In genomic region chr8:95346643-95347545, GRCm38 (mm10) we compare ENCODE assay signal across 8 mouse cellular contexts. TPM values are rescaled to one million over a fixed set of nuclear protein-coding genes. Genes with fewer than 3 reads are reported as not detected.
A peak's percentile ranks its signal among the peaks of the same experiment; 100 is the strongest.
DNase-seq lines count a peak whose midpoint lies in the region; ATAC-seq and TF ChIP-seq lines count a peak whose summit lies in the region.
"Had no signal": no experiment of that assay in that cellular context is flagged by ENCODE, and none has a peak within 500 bp of the region (broad histone marks: within the 10 kb centered on the region; RNA-seq: fewer than 3 reads in every experiment).

No protein-coding gene starts in this region.

- intact Hi-C loops in heart, postnatal 14 days (cut with DNase I), result loop anchor here (5.0 kb wide), 2 partner anchors 105 to 255 kb away; no protein-coding TSS in a partner anchor

- in situ Hi-C loops in ES-E14 (cut with MboI; ENCODE audit: low sequenced_read_pairs in 2 of 2, unreplicated experiment in 2 of 2), result no loop called here

- DNase-seq in ES-E14 (ENCODE audit: low read depth, low spot score), result no peak
- peak; percentile 36 for DNase-seq in adrenal gland, adult 8-10 months
- peak; percentile 74 to 82 for DNase-seq in heart, postnatal 14 days
- DNase-seq in kidney, postnatal 4 days, result peak; percentile 85 to 86
- peak; percentile 55 for DNase-seq in ovary, postnatal 36 days (ENCODE audit: low spot score)

- H3K27ac ChIP-seq in ES-E14 (ENCODE audit: insufficient read depth, low read depth, low read length, poor library complexity, severe bottlenecking), result no peak overlapping the region
- H3K27ac ChIP-seq in lung, embryonic 15.5 days, result no peak overlapping the region
- H3K27ac ChIP-seq: limb, embryonic 15.5 days had no signal

- H3K4me2 ChIP-seq in lung, embryonic 15.5 days, result no peak overlapping the region
- H3K4me2 ChIP-seq: limb, embryonic 15.5 days had no signal

- peak; percentile 55 for ATAC-seq in erythroid progenitor cell, adult 5-6 weeks (replicated peaks; ENCODE audit: low FRiP score, poor library complexity, severe bottlenecking)
- peak; percentile 40; the same call in 1 of the 2 replicates for ATAC-seq in lung, embryonic 15.5 days (ENCODE audit: borderline replicate concordance, extremely low read depth, low FRiP score, low TSS enrichment)

- H3K9me3 ChIP-seq in ES-E14 (ENCODE audit: control insufficient read depth, insufficient read depth, low read depth, low read length), result no peaks in the 10 kb centered on the region
- no peaks in the 10 kb centered on the region for H3K9me3 ChIP-seq in lung, embryonic 15.5 days
- H3K9me3 ChIP-seq: limb, embryonic 15.5 days had no signal

- no peak overlapping the region for H3K9ac ChIP-seq in ES-E14 (ENCODE audit: insufficient read depth, low read depth, low read length, poor library complexity, severe bottlenecking)
- no peak overlapping the region for H3K9ac ChIP-seq in lung, embryonic 15.5 days
- H3K9ac ChIP-seq: limb, embryonic 15.5 days had no signal

- peaks cover 9% of the 10 kb centered on the region; the same call in 1 of the 2 replicates for H3K27me3 ChIP-seq in lung, embryonic 15.5 days

- no peaks in the 10 kb centered on the region; a peak in 1 of 4 replicates for H3K4me1 ChIP-seq in ES-E14 (ENCODE audit: control insufficient read depth in 2 of 2, insufficient read depth in 2 of 2, low read length in 2 of 2, poor library complexity in 1 of 2)
- peaks cover 32% of the 10 kb centered on the region for H3K4me1 ChIP-seq in lung, embryonic 15.5 days

- H3K4me3 ChIP-seq in ES-E14 (ENCODE audit: insufficient read depth in 1 of 2, low read depth in 1 of 2, low read length in 2 of 2, poor library complexity in 1 of 2, severe bottlenecking in 1 of 2), result no peak overlapping the region
- no peak overlapping the region for H3K4me3 ChIP-seq in lung, embryonic 15.5 days
- H3K4me3 ChIP-seq: limb, embryonic 15.5 days had no signal

- WGBS in lung, embryonic 15.5 days, result 14% methylated on average over 8 of the region's 8 CpGs

- peaks cover 6% of the 10 kb centered on the region; the same call in 1 of the 2 replicates for H3K36me3 ChIP-seq in ES-E14 (ENCODE audit: control insufficient read depth, insufficient read depth, low read length, poor library complexity, severe bottlenecking)
- peaks cover 26% of the 10 kb centered on the region for H3K36me3 ChIP-seq in lung, embryonic 15.5 days

TF ChIP-seq in ES-E14, 5 proteins besides CTCF, POLR2A, EP300 and RAD21:
- TF ChIP-seq ZC3H11A (IDR thresholded peaks at IDR 0.05; ENCODE audit: borderline replicate concordance, low read depth, low read length) (peak; percentile 44; the same call in 1 of the 2 replicates), MAFK (IDR thresholded peaks at IDR 0.05; ENCODE audit: insufficient read depth, low read depth, low read length) (no peak)

RNA-seq across cellular contexts. Expression of gene Mmp15, which starts 5.2 kb away (rescaled TPM):
- 5.0 and 5.4 TPM in 2 replicates for total RNA-seq in ES-E14 (2012; rRNA removed)
- 1 to 10 TPM; 3.8 to 7.0 (median 4.5) TPM for total RNA-seq in adrenal gland, adult 8-10 months (2022)
- not detected in 2 replicates for total RNA-seq in erythroid progenitor cell, adult 5-6 weeks (2015; ENCODE audit: low replicate concordance)
- total RNA-seq in erythroid progenitor cell, adult 5-6 weeks (2017; ENCODE audit: low replicate concordance), result not detected in 2 replicates
- total RNA-seq in heart, postnatal 14 days (2021), result 10 to 100 TPM; 90.2 to 99.0 TPM
- 18.1 and 20.4 TPM in 2 replicates for polyA plus RNA-seq in lung, embryonic 15.5 days (2015; fragmentation: Nextera tagmentation; extraction: Ambion mirVana)

RNA-seq across cellular contexts. Expression of gene Usb1, which starts 14.8 kb away (rescaled TPM):
- 18.6 and 25.9 TPM in 2 replicates for total RNA-seq in ES-E14 (2012; rRNA removed)
- 10 to 100 TPM; 16.7 to 24.1 (median 20.2) TPM for total RNA-seq in adrenal gland, adult 8-10 months (2022)
- total RNA-seq in erythroid progenitor cell, adult 5-6 weeks (2015; ENCODE audit: low replicate concordance), result 5.4 and 13.0 TPM in 2 replicates
- 2.3 TPM in 1 of 2 replicates, not detected in the other for total RNA-seq in erythroid progenitor cell, adult 5-6 weeks (2017; ENCODE audit: low replicate concordance)
- total RNA-seq in heart, postnatal 14 days (2021), result 10 to 100 TPM; 18.6 TPM
- 39.6 and 40.4 TPM in 2 replicates for polyA plus RNA-seq in lung, embryonic 15.5 days (2015; fragmentation: Nextera tagmentation; extraction: Ambion mirVana)

RNA-seq across cellular contexts. Expression of gene Zfp319, which starts 15.1 kb away (rescaled TPM):
- 2.4 and 3.2 TPM in 2 replicates for total RNA-seq in ES-E14 (2012; rRNA removed)
- total RNA-seq in adrenal gland, adult 8-10 months (2022), result 10 to 100 TPM; 10.6 to 15.1 (median 12.7) TPM
- total RNA-seq in erythroid progenitor cell, adult 5-6 weeks (2015; ENCODE audit: low replicate concordance), result 0.36 and 0.42 TPM in 2 replicates
- 0.39 and 0.61 TPM in 2 replicates for total RNA-seq in erythroid progenitor cell, adult 5-6 weeks (2017; ENCODE audit: low replicate concordance)
- 10 to 100 TPM; 11.6 to 11.9 TPM for total RNA-seq in heart, postnatal 14 days (2021)
- polyA plus RNA-seq in lung, embryonic 15.5 days (2015; fragmentation: Nextera tagmentation; extraction: Ambion mirVana), result 8.2 and 9.4 TPM in 2 replicates

RNA-seq across cellular contexts. Expression of gene Tepp, which starts 36.5 kb away (rescaled TPM):
- total RNA-seq in ES-E14 (2012; rRNA removed), result 0.45 and 0.95 TPM in 2 replicates
- 1 to 10 TPM; 1.5 to 1.7 (median 1.6) TPM for total RNA-seq in adrenal gland, adult 8-10 months (2022)
- not detected in 2 replicates for total RNA-seq in erythroid progenitor cell, adult 5-6 weeks (2015; ENCODE audit: low replicate concordance)
- total RNA-seq in erythroid progenitor cell, adult 5-6 weeks (2017; ENCODE audit: low replicate concordance), result not detected in 2 replicates
- under 1 TPM in 1 of 2 experiments, not detected in 1; 0.37 TPM for total RNA-seq in heart, postnatal 14 days (2021)
- polyA plus RNA-seq in lung, embryonic 15.5 days (2015; fragmentation: Nextera tagmentation; extraction: Ambion mirVana), result 0.63 and 0.64 TPM in 2 replicates

RNA-seq across cellular contexts. Expression of gene Cngb1, which starts 40.5 kb away (rescaled TPM):
- 1.1 and 1.5 TPM in 2 replicates for total RNA-seq in ES-E14 (2012; rRNA removed)
- 1 to 10 TPM in 2 of 4 experiments, under 1 TPM in 2; 0.70 to 1.1 (median 0.95) TPM for total RNA-seq in adrenal gland, adult 8-10 months (2022)
- not detected in 2 replicates for total RNA-seq in erythroid progenitor cell, adult 5-6 weeks (2015; ENCODE audit: low replicate concordance)
- total RNA-seq in erythroid progenitor cell, adult 5-6 weeks (2017; ENCODE audit: low replicate concordance), result not detected in 2 replicates
- 1 to 10 TPM; 1.3 to 1.7 TPM for total RNA-seq in heart, postnatal 14 days (2021)
- 0.25 and 0.99 TPM in 2 replicates for polyA plus RNA-seq in lung, embryonic 15.5 days (2015; fragmentation: Nextera tagmentation; extraction: Ambion mirVana)

Comparison
In these comparisons a context has a peak if more than half of its experiments do, and no peak if none do; other contexts are left out.
1. RNA of gene Mmp15, which starts 5.2 kb away (total RNA-seq): 90.2 to 99.0 TPM in heart, postnatal 14 days; 5.0 to 5.4 TPM in ES-E14, 3.8 to 7.0 TPM in adrenal gland, adult 8-10 months and not detected in erythroid progenitor cell, adult 5-6 weeks; every median in the first group is over 10 times any median in the second.